Mouse (Mus musculus): ENCODE data around the gene Scfd2. TPM values are rescaled to one million over a fixed set of nuclear protein-coding genes. Genes with fewer than 3 reads are reported as not detected.

Gene Scfd2
- polyA plus RNA-seq, 1 experiment from 2014 or later = 15.9 TPM

- Histone ChIP-seq H3K36me3 (ENCODE audit: control insufficient read depth, insufficient read depth, low read length) (no peaks in the 10 kb centered on the region), H3K4me3 (ENCODE audit: low read depth, low read length) (no peak overlapping the region), H3K4me1 (ENCODE audit: control insufficient read depth, insufficient read depth, low read length) (peaks cover 9% of the 10 kb centered on the region), H3K4me2 (ENCODE audit: low read depth, severe bottlenecking) (no peak overlapping the region), H3K27ac (replicated peaks; ENCODE audit: low read depth, low read length) (no peak overlapping the region), H3K27me3 (ENCODE audit: control insufficient read depth, insufficient read depth, low read length) (no peaks in the 10 kb centered on the region), H3K9me3 (ENCODE audit: control insufficient read depth, low read length) (no peaks in the 10 kb centered on the region), H3K9ac (ENCODE audit: low read length) (no peak overlapping the region)
- DNase-seq (ENCODE audit: low spot score) (no peak), ATAC-seq (ENCODE audit: insufficient number of reproducible peaks, low FRiP score, low TSS enrichment, low read depth) (no peak)
- 62% methylated on average over 5 of the region's 5 CpGs for WGBS
Measured at GRCm38 (mm10) chr5:74404083-74404482, 127.5 kb downstream of the Scfd2 start.

- no peak for DNase-seq (ENCODE audit: low spot score)
- 55% methylated on average over 4 of the region's 4 CpGs for WGBS
- Histone ChIP-seq H3K4me3 (ENCODE audit: low read depth, low read length) (no peak overlapping the region), H3K27me3 (ENCODE audit: control insufficient read depth, insufficient read depth, low read length) (no peaks in the 10 kb centered on the region), H3K9ac (ENCODE audit: low read length) (no peak overlapping the region), H3K27ac (replicated peaks; ENCODE audit: low read depth, low read length) (0 out of 2 replicates have a peak overlapping the region, but pooled peaks have one; percentile 51), H3K4me2 (ENCODE audit: low read depth, severe bottlenecking) (no peak overlapping the region), H3K36me3 (ENCODE audit: control insufficient read depth, insufficient read depth, low read length) (no peaks in the 10 kb centered on the region), H3K4me1 (ENCODE audit: control insufficient read depth, insufficient read depth, low read length) (peaks cover 9% of the 10 kb centered on the region), H3K9me3 (ENCODE audit: control insufficient read depth, low read length) (no peaks in the 10 kb centered on the region)
- no peak for ATAC-seq (ENCODE audit: insufficient number of reproducible peaks, low FRiP score, low TSS enrichment, low read depth)
Measured at GRCm38 (mm10) chr5:74402626-74403025, 128.9 kb downstream of the Scfd2 start.

GRCm38 (mm10) chr5:74391806-74392205, 139.8 kb downstream of the Scfd2 start:
- Histone ChIP-seq H3K4me3 (ENCODE audit: low read depth, low read length) (no peak overlapping the region), H3K27me3 (ENCODE audit: control insufficient read depth, insufficient read depth, low read length) (no peaks in the 10 kb centered on the region), H3K9ac (ENCODE audit: low read length) (no peak overlapping the region), H3K4me1 (ENCODE audit: control insufficient read depth, insufficient read depth, low read length) (peaks cover 11% of the 10 kb centered on the region; the same call in 1 of the 2 replicates), H3K9me3 (ENCODE audit: control insufficient read depth, low read length) (no peaks in the 10 kb centered on the region), H3K4me2 (ENCODE audit: low read depth, severe bottlenecking) (no peak overlapping the region), H3K36me3 (ENCODE audit: control insufficient read depth, insufficient read depth, low read length) (no peaks in the 10 kb centered on the region), H3K27ac (replicated peaks; ENCODE audit: low read depth, low read length) (peak overlapping the region; percentile 23; the same call in 1 of the 2 replicates)
- no peak for ATAC-seq (ENCODE audit: insufficient number of reproducible peaks, low FRiP score, low TSS enrichment, low read depth)
- DNase-seq (ENCODE audit: low spot score) = no peak
- 74% methylated on average over 2 of the region's 2 CpGs for WGBS

- DNase-seq (ENCODE audit: low spot score) (no peak), ATAC-seq (ENCODE audit: insufficient number of reproducible peaks, low FRiP score, low TSS enrichment, low read depth) (no peak)
- no peak overlapping the region for H3K4me3 ChIP-seq (ENCODE audit: low read depth, low read length)
- no peaks in the 10 kb centered on the region for H3K27me3 ChIP-seq (ENCODE audit: control insufficient read depth, insufficient read depth, low read length)
- 55% methylated on average over 5 of the region's 5 CpGs for WGBS
- no peak overlapping the region for H3K4me2 ChIP-seq (ENCODE audit: low read depth, severe bottlenecking)
- H3K36me3 ChIP-seq (ENCODE audit: control insufficient read depth, insufficient read depth, low read length) = no peaks in the 10 kb centered on the region
- H3K4me1 ChIP-seq (ENCODE audit: control insufficient read depth, insufficient read depth, low read length) = peaks cover 11% of the 10 kb centered on the region; the same call in 1 of the 2 replicates
- no peak overlapping the region for H3K9ac ChIP-seq (ENCODE audit: low read length)
- H3K9me3 ChIP-seq (ENCODE audit: control insufficient read depth, low read length) = no peaks in the 10 kb centered on the region
- H3K27ac ChIP-seq (replicated peaks; ENCODE audit: low read depth, low read length) = peak overlapping the region; percentile 23; the same call in 1 of the 2 replicates
Measured at GRCm38 (mm10) chr5:74391346-74391745, 140.2 kb downstream of the Scfd2 start.

- Histone ChIP-seq H3K27ac (replicated peaks; ENCODE audit: low read depth, low read length) (no peak overlapping the region), H3K27me3 (ENCODE audit: control insufficient read depth, insufficient read depth, low read length) (no peaks in the 10 kb centered on the region), H3K4me2 (ENCODE audit: low read depth, severe bottlenecking) (no peak overlapping the region), H3K9ac (ENCODE audit: low read length) (no peak overlapping the region), H3K36me3 (ENCODE audit: control insufficient read depth, insufficient read depth, low read length) (no peaks in the 10 kb centered on the region), H3K9me3 (ENCODE audit: control insufficient read depth, low read length) (no peaks in the 10 kb centered on the region), H3K4me1 (ENCODE audit: control insufficient read depth, insufficient read depth, low read length) (peaks cover 11% of the 10 kb centered on the region; the same call in 1 of the 2 replicates), H3K4me3 (ENCODE audit: low read depth, low read length) (no peak overlapping the region)
- ATAC-seq (ENCODE audit: insufficient number of reproducible peaks, low FRiP score, low TSS enrichment, low read depth) (no peak), DNase-seq (ENCODE audit: low spot score) (no peak)
- 33% methylated on average over 2 of the region's 2 CpGs for WGBS
Measured at GRCm38 (mm10) chr5:74388849-74389248, 142.7 kb downstream of the Scfd2 start.

GRCm38 (mm10) chr5:74388101-74388500, 143.5 kb downstream of the Scfd2 start:
- Histone ChIP-seq H3K4me3 (ENCODE audit: low read depth, low read length) (no peak overlapping the region), H3K4me1 (ENCODE audit: control insufficient read depth, insufficient read depth, low read length) (peaks cover 11% of the 10 kb centered on the region; the same call in 1 of the 2 replicates), H3K4me2 (ENCODE audit: low read depth, severe bottlenecking) (no peak overlapping the region), H3K27ac (replicated peaks; ENCODE audit: low read depth, low read length) (no peak overlapping the region), H3K27me3 (ENCODE audit: control insufficient read depth, insufficient read depth, low read length) (no peaks in the 10 kb centered on the region), H3K9ac (ENCODE audit: low read length) (no peak overlapping the region), H3K9me3 (ENCODE audit: control insufficient read depth, low read length) (no peaks in the 10 kb centered on the region), H3K36me3 (ENCODE audit: control insufficient read depth, insufficient read depth, low read length) (no peaks in the 10 kb centered on the region)
- peak; percentile 37 for DNase-seq (ENCODE audit: low spot score)
- ATAC-seq (ENCODE audit: insufficient number of reproducible peaks, low FRiP score, low TSS enrichment, low read depth) = peak; percentile 68
- 53% methylated on average over 6 of the region's 6 CpGs for WGBS

- H3K9me3 ChIP-seq (ENCODE audit: control insufficient read depth, low read length) = no peaks in the 10 kb centered on the region
- H3K36me3 ChIP-seq (ENCODE audit: control insufficient read depth, insufficient read depth, low read length) = no peaks in the 10 kb centered on the region
- no peak overlapping the region for H3K4me2 ChIP-seq (ENCODE audit: low read depth, severe bottlenecking)
- no peak for ATAC-seq (ENCODE audit: insufficient number of reproducible peaks, low FRiP score, low TSS enrichment, low read depth)
- DNase-seq (ENCODE audit: low spot score) = no peak
- no peaks in the 10 kb centered on the region for H3K27me3 ChIP-seq (ENCODE audit: control insufficient read depth, insufficient read depth, low read length)
- no peak overlapping the region for H3K9ac ChIP-seq (ENCODE audit: low read length)
- 76% methylated on average over 1 of the region's 1 CpGs for WGBS
- no peak overlapping the region for H3K4me3 ChIP-seq (ENCODE audit: low read depth, low read length)
- peaks cover 11% of the 10 kb centered on the region; the same call in 1 of the 2 replicates for H3K4me1 ChIP-seq (ENCODE audit: control insufficient read depth, insufficient read depth, low read length)
- no peak overlapping the region for H3K27ac ChIP-seq (replicated peaks; ENCODE audit: low read depth, low read length)
Measured at GRCm38 (mm10) chr5:74387143-74387886, 144.2 kb downstream of the Scfd2 start.

- Histone ChIP-seq H3K9ac (ENCODE audit: low read length) (no peak overlapping the region), H3K4me2 (ENCODE audit: low read depth, severe bottlenecking) (no peak overlapping the region), H3K27me3 (ENCODE audit: control insufficient read depth, insufficient read depth, low read length) (no peaks in the 10 kb centered on the region), H3K27ac (replicated peaks; ENCODE audit: low read depth, low read length) (no peak overlapping the region), H3K4me1 (ENCODE audit: control insufficient read depth, insufficient read depth, low read length) (no peaks in the 10 kb centered on the region), H3K9me3 (ENCODE audit: control insufficient read depth, low read length) (no peaks in the 10 kb centered on the region), H3K4me3 (ENCODE audit: low read depth, low read length) (no peak overlapping the region), H3K36me3 (ENCODE audit: control insufficient read depth, insufficient read depth, low read length) (no peaks in the 10 kb centered on the region)
- 86% methylated on average over 5 of the region's 5 CpGs for WGBS
- no peak for ATAC-seq (ENCODE audit: insufficient number of reproducible peaks, low FRiP score, low TSS enrichment, low read depth)
- DNase-seq (ENCODE audit: low spot score) = no peak
Measured at GRCm38 (mm10) chr5:74380045-74380444, 151.5 kb downstream of the Scfd2 start.
